Mouse (Mus musculus) hindlimb bud, embryonic 11.5 days (tissue): ENCODE measurements at regions not wholly inside any gene's neighbourhood (a gene's known extent, or its start where the extent isn't known, plus 50 kb on each side); places are given as distances from the start of the nearest gene placed in this dataset.

ENCODE experiments used
- DNase-seq: peaks from one replicate; pipeline ENCODE4 v3.0.0-alpha.2; 2012; ENCODE audit warnings: low read depth, low spot score; ENCODE audit errors: extremely low spot score

DNA sequence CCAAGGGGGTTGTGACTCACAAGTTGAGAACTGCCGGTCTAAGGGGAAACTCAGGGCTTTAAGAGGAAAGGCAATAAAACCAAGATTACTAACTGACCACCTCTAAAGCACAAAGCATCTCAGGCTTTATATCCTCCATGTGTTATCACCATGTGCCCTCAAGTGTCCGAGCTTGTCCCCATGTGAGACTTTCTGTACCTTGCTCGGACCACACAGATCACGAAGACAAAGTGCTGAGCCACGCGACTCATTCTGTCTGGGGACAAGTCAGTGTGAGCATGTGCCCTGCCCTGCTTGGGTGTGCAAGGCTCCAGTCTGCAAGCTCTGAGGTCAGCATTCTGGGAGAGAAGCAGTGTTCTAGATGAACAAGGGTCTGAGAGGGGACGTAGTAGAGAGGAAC, 119.2 kb upstream of the Gm26657 start:
- no peak for DNase-seq

DNA sequence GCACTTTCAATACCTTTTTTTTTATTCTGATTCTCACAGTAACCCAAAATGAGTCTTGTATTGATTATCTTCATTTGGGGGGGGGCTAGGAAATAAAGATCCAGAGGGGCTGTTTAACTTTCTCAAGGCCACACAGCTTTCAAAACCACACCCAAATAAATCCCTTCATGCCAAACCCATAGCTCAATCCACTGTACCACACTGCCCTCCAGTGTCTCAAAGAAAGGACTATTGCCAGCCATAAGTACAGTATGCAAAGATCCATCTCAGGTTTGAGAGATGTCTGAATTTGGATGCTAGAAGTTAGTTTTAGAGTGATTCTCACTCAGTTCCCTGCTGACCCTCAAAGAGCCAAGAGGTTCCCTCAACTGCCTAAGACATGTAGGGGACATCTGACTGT, 120.1 kb upstream of the Gm26657 start:
- no peak for DNase-seq

DNA sequence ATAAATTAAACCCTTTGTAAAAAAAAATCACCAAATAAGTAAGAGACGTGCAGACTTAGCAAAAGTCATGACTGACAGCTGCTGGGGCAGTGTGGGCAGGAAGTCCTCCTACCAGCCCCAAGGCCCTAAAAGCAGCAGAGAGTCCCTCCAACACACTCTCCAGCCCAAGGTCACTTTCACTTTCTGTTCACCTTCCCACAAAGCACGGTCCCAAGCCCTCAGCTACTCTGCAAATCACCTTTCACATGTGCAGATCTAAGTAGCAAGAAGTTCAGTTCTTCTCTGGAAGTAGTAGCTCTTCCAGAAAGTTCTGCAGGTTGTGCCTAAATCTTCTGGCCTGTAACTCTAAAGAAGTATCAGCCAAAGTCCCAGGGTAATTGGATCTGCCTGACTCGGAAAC, 120.8 kb upstream of the Gm26657 start:
- no peak for DNase-seq

DNA sequence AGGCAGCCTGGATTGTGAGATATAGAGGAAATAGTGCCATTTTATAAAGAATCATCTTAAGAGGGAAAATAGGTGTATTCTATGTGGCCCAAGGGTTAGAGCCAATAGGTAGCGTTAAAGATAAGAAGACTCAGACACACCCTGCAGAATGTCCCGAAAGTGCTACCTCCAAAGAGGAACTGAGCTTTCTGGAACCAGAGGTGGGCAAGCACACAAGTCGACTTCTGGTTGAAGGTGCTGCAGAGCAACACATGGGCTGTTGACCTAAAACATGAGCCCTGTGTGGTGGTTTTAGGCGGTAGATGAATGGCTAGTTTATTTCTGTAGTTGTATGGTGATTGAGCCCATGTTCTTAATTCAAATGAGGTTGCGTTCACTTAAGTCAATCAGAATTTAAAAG, 121.4 kb upstream of the Gm26657 start:
- DNase-seq = no peak

DNA sequence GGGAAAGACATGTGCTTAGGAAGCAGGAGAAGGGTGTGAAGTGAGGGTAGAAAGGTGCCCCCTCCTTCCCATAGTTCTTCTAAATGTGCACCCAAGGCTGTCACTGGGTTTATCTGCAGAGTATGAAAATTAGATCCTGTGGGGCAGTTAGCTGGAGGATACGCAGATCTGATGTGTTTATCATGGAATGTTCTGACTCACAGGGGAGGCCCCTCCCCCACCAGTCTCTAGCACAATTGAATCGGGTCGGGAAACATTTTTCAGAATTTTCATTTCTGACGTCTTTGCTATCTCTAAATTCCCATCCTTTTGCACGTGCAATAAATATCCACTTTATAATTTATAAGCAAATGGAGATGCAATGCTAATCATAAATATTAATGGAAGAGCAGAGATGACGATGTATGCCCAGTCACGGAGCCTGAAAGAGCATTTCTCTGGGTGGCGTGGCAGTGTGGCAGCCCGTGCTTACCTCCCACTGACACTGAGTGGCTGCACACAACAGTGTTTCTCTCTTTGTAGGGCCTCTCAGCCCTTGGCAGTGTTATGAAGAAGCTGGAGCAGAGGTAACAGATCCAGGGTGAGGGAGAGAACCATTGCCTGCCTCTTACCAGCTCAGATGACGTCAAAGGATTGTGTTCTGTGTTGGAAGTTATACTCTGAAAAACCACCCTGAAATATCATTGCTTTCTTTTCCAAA, 122.1 kb upstream of the Gm26657 start:
- no peak for DNase-seq

DNA sequence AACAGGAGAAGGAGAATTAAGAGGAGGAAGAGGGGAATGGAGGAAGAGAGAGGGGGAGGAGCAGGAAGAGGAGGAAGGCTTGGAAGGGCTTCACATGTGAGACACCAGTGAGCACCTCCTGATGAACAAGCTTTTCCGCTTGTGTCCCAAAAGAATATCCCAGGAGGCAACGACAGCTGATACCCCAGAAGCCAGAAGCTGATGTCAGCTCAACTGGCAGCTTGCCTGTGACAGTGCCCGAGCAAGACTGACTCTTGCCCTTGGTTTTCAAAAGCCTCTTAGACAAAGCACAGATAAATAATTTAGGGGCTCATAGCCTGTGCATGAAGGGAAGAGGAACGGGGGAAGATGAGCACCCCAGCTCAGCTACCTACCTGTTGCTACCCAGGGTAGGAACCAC, 127.5 kb upstream of the Gm26657 start:
- DNase-seq = no peak

DNA sequence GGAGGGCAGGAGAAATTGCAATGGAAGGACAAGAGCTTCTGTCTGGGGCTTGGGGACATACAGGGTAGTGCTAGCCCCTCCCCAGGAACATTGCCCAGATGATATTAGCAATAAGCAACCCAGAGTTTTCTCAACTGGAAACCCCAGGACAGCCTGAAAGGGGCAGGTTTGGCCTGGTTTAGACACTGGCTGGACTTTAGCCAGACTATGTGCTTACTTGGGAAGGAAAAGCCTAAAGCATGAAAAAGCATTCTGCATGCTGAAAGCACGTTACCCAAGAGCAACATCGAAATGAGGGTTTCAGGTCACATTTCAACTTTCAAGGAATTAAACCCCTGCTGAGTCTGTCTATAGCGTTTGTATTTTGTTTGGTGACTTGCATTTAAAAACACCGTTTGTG, 128.1 kb upstream of the Gm26657 start:
- no peak for DNase-seq

DNA sequence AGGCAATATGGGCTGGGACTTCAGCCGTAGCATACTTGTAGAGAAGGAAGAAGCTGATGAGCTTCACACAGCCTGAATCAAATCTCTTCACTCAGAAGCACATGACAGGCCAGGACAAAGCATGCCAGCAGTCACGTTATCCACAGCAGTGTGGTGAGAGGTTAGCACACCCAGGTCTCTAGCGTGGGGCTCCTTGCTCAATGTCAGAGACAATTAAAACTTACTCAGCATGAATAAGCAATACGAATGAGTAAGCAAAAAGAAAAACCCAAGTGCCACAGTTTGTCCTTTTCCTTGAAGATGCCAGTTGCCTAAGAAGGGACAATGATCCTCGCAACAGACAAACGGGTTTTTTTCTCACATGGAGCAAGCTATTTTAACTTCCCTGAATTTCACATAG, 129.6 kb upstream of the Gm26657 start:
- DNase-seq = no peak

DNA sequence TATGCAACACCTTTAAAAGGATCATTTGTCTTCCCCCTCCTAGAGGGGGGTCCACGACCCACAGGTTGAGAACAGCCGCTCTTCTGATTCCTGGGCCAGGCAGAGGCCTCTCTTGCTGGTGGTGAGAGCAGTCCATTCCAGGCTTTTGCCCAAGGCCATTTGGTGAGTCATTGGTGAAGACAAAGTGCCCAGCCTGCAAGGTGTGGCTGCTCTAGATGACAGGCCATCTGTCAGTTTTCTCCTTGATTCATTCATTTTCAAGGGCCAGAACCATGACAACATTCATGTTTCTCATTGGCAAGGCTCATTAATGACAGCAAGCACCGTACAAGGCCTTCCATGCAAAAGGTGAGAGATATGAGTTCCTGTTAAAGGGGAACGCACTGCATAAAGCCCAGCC, 131.2 kb upstream of the Gm26657 start:
- DNase-seq = no peak

DNA sequence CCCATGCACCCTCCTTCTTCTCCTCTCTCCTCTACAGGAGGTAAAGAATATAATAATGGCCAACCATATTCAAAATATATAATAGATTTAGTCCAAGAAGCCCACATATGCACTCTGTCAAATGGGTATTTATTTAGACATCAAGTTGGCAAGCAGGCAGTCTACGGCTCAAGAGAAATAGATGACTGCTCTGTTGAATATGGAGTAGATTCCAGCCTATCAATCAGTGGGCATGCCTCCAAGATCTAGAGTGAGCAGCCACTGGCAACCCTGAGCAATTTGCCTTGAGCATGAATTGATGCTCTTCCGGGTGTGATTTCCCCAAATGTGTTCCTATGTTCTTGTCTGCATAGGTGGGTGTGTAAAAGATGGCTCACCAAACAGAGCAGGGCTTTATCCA, 141.5 kb upstream of the Gm26657 start:
- DNase-seq = no peak

DNA sequence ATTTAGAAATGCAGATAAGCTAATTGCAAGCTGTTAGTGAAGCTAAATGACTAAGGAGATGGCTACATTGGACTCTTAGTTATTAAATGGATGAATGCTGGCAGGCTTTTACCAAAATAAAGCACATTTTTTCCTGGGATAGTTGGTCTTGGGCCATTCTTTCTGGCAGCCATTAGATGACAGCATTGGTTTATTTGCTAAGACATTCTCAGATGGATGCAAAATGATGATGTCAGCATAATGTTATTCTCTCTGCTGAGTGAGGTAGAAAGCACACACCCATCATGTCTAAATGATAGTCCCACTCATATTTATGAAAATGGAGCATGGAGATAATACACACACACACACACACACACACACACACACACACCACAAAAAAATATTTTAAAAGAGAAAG, 141.9 kb upstream of the Gm26657 start:
- DNase-seq = no peak

DNA sequence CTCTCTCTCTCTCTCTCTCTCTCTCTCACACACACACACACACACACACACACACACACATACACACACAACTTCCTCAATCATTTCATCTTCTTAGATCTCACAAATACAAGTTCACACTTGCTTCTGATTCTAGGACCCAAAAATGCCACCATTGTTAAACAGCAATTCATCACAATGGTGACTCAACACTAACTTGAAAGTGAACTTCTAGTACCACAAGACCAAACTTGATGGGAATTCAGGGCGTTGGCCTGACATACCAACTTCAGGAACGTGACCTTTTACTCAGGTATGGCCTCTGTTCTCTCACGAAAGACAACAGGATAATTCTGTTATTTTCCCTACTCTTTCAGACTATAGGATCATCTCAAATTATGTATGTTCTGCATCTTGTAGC, 157.5 kb upstream of the Gm26657 start:
- no peak for DNase-seq

DNA sequence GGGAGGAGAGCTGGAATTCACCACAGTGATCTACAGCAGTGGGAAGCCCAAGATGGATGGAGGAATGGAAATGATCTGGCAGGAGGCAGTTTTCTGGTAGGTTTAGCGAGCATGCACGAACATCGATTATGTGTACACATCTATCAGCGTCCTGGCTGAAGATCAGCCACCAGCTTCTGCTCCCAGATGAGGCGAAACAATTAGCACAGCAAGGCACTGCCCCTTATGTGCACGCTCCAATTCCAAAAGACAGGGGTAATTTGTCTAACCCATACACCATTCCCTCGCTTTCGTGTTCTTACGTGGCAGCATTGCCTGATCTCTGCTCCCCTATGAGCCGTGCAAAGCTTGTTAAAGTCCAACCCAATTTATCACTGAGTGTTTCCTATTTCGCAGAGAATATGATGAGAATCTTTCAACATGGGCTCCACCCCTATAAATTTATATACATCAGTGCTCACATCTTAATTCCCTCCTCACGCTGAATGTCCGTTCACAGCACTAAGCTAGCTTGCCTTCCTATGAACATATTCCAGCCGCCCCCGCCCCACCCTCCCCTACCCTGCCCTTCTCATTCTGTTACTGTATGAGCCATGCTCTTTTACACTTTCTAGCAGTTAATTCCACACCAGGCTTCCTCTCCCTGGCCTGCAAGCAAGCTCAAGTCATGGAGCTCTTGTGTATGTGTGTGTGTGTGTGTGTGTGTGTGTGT, 162.9 kb upstream of the Gm26657 start:
- no peak for DNase-seq

DNA sequence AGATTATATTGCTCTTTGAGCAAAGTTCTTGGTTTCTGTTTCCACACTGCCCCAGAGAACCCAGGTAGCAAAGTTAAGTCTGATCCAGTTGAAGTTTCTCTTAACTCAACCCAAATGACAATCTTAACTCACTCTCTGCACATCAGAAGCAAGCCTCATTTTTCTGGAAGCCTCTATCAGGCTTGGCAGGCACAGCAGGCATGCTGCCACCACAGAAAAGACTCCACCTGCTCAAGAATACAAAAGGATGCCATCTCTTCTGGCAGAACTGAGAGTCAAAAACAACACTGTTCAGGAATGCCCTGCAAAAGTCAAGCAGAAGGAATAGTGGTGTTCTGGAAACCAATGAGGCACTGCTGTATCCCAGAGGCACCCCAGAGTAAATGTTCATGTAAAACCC, 187.7 kb upstream of the Gm26657 start:
- DNase-seq = no peak

DNA sequence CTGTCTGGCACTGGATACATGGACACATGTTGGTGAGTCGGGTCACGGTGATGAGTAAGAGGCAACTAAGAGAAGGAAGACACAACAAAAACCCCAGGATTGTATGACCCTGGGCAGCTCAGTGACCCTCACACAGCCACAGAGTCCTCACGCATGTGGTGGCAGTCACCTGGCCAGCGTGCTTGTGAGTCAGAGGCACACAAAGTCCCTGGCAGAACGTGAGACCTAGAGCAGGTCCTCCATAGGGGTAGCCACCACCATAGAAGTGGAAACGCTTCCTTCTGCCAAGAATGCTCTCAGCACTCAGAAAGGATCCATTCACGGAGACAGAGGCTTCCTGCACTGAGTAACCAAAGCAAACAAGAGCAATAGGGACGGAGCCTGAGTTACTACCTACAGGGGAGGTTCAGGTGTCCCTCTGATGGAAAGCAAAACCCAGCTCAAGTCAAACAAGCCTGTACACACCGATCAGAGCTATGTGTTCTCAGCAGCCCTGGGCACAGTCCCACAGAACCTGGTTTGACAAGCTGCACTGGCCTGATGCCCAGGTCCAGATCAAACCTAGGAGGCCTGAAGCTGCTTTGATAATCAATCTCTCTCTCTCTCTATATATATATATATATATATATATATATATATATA, 206.4 kb upstream of the Gm26657 start:
- no peak for DNase-seq

DNA sequence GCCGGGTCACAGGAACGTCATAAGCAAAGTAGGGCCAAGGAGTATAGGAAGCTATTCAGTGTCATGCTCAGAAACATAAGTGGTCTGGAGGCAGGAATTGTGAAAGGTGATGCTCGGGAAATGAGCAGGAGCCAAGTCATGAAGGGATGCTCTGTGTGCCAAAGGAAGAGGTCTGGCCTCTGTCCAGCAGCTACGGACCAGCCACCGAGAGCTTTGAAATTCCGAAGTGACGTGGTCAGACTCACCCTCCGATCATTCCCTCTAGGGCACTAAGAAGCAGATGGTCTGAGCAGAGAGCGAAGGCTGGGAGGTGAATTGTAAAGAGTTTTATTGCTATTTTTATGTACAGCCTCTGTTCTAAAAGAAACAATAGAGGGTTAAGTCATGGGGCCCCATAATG, 206.9 kb upstream of the Gm26657 start:
- no peak for DNase-seq

DNA sequence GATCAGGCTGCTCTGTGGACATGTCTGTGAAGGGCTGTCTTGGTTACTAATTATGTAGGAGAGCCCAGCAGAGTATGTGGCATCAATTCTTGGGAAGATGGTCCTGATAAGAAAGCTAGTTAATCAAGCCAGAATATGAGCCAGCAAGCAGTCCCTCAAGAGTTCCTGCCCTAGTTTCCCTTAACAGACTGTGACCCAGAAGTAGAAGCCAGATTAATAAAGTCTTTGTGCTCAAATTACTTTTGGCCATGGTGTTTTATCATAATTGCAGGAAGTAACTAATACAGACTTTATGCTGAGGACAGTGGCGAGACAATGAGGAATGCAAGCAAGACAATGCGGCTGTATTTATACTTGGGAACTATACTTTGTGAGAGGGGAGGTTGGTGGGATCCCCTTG, 211.3 kb upstream of the Gm26657 start:
- no peak for DNase-seq

DNA sequence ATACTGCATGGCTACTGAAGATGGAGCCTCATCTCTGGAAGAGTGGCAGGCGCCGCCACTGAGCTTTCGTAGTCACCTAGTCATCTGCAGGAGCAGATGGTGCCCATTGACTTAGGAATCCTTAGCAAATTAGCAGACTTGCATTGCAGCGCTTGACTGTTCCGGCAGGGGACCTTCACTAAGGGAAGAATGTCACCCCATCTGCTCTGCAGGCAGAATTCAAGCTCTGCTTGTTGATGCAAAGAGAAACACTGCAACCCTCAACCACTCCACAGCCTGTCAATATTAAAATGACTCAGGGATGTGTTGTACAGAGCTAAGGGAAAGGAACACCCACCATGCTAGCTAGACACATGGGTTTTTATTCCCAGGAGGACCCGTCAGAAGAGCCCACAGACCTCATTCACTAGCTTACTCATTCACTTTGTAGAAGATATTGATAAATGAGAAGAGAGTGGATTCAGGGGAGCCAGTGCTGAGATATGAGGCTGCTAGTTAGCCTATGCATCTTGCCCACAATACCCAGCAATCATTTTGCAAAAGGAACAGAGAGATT, 215.4 kb upstream of the Gm26657 start:
- DNase-seq = no peak

DNA sequence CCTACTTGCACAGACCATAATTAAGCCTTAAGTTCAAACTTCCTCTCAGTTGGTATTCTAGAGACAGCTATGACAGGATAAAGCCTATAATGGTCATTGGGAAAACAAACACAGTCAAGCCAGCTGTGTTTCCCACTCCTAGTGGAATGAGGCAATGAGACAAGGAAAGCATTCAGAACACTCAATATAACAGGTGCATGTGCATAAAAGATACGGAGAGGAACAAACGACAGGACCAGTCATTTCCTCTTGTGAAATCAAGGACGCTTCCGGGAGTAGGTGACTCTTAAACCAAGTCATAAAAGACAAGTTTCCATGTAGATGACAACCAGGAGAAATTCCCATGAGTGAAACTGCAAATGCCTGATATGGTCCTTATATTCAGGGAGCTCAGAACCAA, 232.1 kb upstream of the Gm26657 start:
- DNase-seq = no peak

DNA sequence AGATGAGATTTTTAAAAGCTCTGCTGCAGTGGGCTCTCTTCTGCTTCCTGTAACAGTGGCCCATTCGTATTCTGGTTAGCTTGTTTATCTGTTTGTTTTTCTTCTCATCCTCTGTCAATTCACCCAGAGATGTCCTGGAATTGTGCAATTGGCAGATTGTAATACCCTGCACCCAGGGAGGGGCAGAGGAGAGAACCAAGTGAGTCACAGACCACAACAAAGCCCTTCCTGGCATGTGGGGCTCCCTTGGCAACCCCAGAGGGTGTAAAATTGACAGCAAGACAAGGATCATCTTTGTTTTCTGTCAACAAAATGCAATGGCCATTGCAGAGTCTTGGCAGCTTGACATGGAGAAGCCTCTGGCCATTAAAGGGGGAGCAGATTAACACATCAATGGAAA, 233.1 kb upstream of the Gm26657 start:
- DNase-seq = no peak

DNA sequence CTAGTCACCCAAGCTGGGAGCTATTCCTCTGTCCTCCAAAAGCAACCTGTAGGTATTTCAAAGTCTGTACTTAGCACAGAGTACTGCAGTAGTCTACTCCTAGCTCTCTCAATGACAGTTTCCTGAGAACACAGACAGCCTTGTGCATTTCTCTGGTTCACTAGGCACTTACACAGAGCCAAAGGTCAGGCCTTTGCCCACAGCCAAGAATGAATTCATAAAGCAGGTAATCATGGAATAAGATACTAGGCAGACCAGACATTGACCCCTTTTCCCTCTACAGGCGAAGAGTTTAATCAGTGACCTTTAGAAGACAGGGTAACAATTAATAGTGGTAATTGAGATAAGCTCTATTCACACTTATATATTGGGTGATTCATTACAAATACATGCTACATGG, 233.8 kb upstream of the Gm26657 start:
- DNase-seq = no peak

DNA sequence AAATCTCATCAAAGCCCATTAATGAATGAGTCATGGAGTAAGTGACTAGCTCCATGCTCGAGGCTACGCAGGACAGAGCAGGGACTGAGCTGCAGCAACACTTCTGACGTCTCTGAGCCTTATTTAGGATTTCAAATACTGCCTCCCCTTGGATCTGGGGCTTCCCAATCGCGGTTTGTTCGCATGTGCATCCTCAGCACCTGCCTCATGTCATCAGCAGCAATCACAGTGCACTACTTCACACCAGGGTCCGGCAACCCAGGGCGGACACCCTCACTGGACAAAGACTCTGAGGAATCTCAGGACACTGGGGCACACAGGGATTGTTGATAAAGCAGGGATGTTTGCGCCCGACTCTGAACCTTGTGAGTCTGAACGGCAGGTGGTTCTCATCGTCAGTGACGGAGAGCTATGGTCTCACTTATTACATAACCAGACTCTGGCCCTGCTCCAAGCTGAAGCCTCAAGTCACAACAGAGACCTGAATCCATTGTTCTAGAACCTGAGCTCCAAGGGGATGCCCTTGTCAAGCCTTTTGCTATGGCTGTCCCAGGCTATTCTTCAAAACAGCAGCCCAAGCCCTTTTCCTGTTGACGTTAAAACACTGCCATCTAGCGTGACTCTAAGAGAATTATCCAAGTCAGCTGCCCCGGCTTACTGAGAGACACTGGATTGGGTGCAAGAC, 247.2 kb upstream of the Gm26657 start:
- peak; percentile 42 for DNase-seq
